Mouse (Mus musculus): ENCODE results near the gene Srprb.
A peak's percentile ranks its signal among the peaks of the same experiment; 100 is the strongest.

Srprb gene

GRCm38 (mm10) chr9:103201561-103202260 lies at the start of gene Srprb:
Gene Srprb (minus strand): TSS chr9:103202137.
- peak; percentile 53 for DNase-seq (ENCODE audit: extremely low spot score, low read depth, low spot score)

DNA sequence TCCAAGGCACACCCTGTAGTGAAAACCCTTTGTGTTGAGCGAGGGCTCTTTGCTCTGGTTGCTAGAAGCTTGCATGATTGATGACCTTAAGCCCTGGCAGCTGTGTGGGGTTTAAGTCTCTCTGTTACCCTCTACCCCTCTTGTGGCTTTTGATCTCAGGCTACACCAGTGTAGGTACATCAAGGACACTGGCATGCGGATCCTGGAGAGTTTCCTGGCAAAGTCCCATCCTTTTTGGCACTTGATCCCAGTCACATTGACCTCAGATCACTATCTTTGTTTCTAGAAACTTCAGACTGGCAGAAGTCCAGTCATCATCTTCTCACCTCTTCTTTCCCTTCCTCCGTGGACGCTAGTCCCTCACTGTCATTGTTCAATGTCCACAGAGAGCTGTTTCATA lies 46.7 kb upstream of the Srprb start:
- no peak for DNase-seq (ENCODE audit: extremely low spot score, low read depth, low spot score)

DNA sequence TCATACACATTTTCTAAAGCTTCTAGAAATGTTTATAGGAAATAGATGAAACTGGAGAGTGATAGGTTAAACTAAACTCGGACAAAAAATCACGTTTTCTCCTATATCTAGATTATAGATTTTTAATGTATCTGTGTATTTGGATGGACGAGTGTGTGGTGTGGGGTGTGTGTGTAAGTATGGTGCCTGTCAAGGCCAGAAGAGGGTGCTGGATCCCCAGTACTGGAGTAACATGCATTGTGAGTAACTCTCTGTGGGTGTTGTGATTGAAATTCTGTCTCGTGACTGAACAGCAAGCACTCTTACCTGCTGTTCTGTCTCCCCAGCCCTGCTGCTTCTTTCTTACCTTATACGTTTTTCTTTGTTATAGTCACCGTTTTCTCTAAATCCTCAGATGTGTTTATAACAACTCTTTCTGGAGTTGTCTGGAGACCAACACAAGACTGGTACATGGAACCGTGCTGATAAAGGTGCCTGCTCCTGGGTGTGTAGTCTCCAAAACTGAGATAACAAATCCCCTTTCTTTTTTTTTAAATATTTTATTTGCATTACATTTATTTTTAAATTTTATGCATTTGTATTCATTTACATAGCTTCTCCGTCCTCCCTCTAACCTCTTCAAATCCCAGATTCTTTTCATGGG lies 44.7 kb upstream of the Srprb start:
- no peak for DNase-seq (ENCODE audit: extremely low spot score, low read depth, low spot score)

DNA sequence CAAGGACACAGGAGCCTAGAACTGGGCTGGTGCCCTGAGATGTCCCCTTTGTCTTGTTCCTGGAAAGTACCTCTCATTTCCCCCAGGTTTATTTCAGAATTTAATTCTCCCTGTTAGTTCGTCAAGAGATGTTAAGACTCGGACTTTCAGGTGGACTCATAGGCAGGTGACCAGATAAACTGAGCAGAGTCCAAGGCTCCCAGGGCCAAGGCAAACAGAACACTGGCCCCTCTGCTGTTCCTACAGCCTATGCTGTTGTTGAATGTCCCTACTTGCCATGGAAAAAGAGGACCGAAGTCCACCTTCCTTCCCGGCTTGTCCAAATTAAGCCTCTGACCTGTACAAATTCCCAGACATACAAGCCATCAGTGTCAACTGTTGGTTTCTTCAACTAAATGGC lies 41.7 kb upstream of the Srprb start:
- DNase-seq (ENCODE audit: extremely low spot score, low read depth, low spot score) = no peak

GRCm38 (mm10) chr9:103241206-103241605 lies 39.3 kb upstream of the Srprb start:
- no peak for DNase-seq (ENCODE audit: extremely low spot score, low read depth, low spot score)

DNA sequence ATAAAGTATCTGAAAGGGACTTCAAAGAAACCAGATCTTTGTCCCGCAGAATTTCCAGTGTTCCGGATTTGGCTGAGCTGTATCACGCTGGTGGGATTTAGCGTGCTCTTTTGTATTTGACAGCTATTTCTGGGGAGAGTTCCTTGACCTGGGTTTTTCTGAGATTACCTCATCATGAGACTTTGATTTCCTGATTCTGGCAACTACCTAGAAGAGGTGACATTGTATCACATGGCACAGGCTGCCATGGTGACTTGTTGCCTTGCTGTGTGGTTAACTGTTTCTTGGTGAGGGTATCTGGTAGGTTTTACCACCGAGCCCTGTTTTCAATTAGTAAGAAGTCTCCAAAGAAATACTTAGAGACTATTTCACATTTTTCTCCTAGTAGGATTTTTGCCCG lies 37.5 kb upstream of the Srprb start:
- no peak for DNase-seq (ENCODE audit: extremely low spot score, low read depth, low spot score)

- no peak for DNase-seq (ENCODE audit: extremely low spot score, low read depth, low spot score)
Observed at GRCm38 (mm10) chr9:103234565-103235165, 32.7 kb upstream of the Srprb start.

DNA sequence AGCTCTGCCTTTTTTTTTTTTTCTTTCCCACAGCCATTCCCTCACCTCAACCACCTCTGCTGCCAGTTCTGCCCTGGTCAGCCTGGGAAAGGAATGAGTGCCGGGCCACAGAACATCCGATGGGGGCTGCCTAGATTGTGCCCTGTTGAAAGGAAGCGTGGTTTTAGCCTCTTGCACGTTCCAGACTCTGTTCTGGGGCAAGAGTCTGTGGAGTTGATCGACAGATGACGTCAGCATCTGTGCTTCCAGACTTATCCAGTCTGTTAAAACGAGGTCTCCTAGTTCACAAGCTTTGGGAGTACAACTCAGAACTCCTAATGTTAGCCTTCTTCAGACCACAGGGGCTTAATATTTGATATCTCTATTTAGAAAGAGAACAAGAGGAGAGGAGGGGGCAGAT lies 32.1 kb upstream of the Srprb start:
- no peak for DNase-seq (ENCODE audit: extremely low spot score, low read depth, low spot score)

DNA sequence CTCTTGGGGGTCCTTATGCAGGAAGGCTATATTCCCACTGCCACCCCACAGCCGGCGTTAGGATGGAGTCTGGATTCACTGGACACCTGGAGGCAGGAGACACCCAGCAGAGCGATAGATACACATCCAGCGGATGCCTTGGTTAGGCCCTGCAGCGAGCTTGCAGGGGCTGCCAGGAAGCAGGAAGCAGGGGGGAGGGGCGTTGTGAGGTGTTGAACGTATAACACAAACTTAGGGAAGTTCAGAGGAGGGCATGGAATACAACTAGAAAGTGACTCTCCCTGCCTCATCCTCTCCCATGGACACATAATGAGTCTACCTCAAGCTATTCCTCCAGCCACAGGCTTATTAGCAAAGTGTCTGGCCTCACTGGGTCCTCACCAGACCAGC lies 31.1 kb upstream of the Srprb start:
- DNase-seq (ENCODE audit: extremely low spot score, low read depth, low spot score) = no peak

GRCm38 (mm10) chr9:103232232-103233005 lies 30.5 kb upstream of the Srprb start:
- no peak for DNase-seq (ENCODE audit: extremely low spot score, low read depth, low spot score)

GRCm38 (mm10) chr9:103230151-103230951 lies 28.4 kb upstream of the Srprb start, which contains the start of the genes Gm20425 and Trf:
Gene Gm20425 (minus strand): TSS chr9:103230307.
Gene Trf (minus strand): TSS chr9:103230444.
- DNase-seq (ENCODE audit: extremely low spot score, low read depth, low spot score) = no peak

- DNase-seq (ENCODE audit: extremely low spot score, low read depth, low spot score) = no peak
Observed at GRCm38 (mm10) chr9:103229037-103229867, 27.3 kb upstream of the Srprb start.

GRCm38 (mm10) chr9:103228370-103229003 lies 26.6 kb upstream of the Srprb start:
- DNase-seq (ENCODE audit: extremely low spot score, low read depth, low spot score) = no peak

DNA sequence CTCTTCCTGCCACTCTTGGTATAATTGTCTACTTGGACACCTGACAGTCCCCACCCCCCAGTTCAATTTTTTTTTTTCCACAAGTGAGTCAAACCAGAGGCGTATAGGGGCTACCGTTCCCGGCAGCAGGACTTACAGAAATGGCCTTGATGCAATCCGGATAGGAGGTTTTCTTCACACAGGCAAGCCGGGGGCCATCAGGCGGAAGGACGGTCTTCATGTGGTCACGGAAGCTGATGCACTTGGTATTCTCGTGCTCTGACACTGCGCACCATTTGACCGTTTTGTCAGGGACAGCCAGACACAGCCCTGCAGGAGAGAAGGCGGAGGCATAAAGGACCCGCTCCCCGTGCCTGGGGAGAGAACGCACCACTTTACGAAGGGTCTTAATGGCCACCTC lies 25.8 kb upstream of the Srprb start:
- no peak for DNase-seq (ENCODE audit: extremely low spot score, low read depth, low spot score)

DNA sequence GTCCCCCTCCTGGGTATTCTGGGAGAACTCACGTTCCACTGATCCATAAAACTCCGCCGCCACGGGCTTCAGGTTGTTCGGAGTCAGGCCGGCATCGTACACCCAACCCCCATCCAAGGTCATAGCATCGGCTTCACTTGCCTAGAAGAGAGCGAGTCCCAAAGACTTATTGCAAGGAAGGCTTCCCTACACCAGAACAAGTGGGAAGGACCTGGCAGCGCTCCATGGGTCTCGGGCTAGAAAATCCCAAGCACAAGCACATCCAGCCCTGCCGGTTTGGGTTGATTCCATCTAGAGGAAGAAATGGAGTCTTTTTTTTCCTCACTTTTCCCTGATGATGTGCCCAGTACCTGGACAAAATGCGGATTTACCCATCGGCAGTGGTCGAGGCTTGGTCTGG lies 24.9 kb upstream of the Srprb start:
- no peak for DNase-seq (ENCODE audit: extremely low spot score, low read depth, low spot score)

DNA sequence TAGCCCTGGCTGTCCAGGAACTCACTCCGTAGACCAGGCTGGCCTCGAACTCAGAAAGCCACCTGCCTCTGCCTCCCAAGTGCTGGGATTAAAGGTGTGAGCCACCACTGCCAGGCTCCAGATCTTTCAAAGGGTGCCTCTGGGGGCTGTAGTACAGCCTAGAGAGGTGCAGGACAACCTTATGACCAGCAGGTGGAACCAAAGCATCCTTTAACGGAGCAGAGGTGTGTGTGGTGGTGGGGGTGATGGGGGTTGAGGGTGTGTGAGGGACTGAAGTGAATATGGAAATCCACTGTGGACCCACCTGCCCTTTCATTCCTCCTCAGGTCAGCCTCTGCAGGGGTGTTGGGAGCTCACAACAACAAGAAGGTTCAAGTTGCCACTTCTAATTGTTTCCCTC lies 23.5 kb upstream of the Srprb start:
- DNase-seq (ENCODE audit: extremely low spot score, low read depth, low spot score) = no peak

DNA sequence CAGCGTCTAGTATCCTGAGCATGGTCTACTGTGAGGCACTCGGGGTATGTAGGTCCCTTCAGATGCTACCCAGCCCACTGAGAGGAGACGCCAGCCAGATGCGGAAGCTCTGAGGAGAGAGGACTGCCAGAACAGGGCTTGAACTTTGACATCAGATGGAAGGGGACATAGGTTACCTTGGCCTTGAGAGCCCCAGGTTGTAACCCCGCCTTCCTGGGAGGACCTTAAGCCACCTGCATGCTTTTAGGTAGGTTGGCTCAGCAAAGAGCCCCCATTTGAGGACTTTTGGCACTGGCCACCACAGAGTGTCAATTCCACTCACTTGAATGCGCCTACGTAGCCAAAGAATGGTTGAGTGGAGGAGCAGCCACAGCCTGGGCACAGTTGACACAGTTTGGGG lies 22.8 kb upstream of the Srprb start:
- no peak for DNase-seq (ENCODE audit: extremely low spot score, low read depth, low spot score)

GRCm38 (mm10) chr9:103214281-103214680 lies 12.3 kb upstream of the Srprb start:
- no peak for DNase-seq (ENCODE audit: extremely low spot score, low read depth, low spot score)

DNA sequence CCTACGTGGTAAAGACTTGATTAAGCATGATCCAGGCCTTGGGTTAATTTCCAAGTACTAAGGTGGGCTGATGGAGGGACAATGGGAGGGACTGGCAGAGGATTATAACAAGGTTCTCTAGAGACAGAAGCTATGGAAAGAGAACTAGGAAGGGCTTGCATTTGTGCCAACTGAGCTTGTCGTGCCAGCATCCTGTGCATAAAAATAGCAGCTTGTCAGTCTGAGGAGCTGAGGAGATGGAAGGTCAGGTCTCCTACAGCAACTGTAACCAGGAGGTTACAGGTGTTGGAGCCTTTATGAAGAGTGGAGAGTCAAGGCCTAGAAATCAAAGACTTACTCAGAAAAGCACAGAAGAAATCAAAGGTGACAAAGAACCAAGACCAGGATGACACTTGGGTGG lies 11.7 kb upstream of the Srprb start:
- DNase-seq (ENCODE audit: extremely low spot score, low read depth, low spot score) = no peak

Data from hindlimb bud, embryonic 11.5 days (tissue).